Mouse (Mus musculus): ENCODE measurements around the gene Syce3.

The Syce3 gene

DNA sequence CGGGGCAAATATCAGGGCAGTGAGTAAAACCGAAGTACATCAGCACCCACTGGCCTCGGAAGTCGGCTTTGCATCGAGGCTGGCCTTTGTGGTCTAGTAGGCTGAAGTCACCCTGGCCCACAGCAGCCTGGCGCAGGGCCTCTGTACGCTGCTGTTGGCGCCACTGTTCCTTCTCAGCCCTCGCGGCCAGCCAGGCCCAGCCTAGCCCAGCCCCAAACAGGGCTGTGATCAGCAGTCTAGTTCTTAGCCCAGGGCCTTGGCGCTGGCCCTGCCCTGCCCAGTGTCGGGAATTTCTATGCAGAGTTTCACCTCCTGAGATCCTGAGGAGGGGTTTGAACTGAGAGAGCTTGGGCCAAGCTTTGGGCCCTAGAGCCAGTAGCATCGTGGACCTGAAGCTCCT is 38.2 kb downstream of the Syce3 start:
- no peak for DNase-seq

GRCm38 (mm10) chr15:89365141-89365551 is 45.2 kb downstream of the Syce3 start:
- DNase-seq: no peak

- no peak for DNase-seq
Measured at GRCm38 (mm10) chr15:89363051-89363450, 47.3 kb downstream of the Syce3 start.

- DNase-seq: no peak
Measured at GRCm38 (mm10) chr15:89358784-89359183, 51.5 kb downstream of the Syce3 start.

- DNase-seq: peak; percentile 94
Measured at GRCm38 (mm10) chr15:89356372-89356771, 53.9 kb downstream of the Syce3 start.

GRCm38 (mm10) chr15:89355241-89356187 is 54.8 kb downstream of the Syce3 start, which contains the start of the genes Lmf2 and Ncaph2:
Gene Lmf2, minus strand, starts transcription at chr15:89355659.
Gene Ncaph2, plus strand, starts transcription at chr15:89355719.
- peak; percentile 98 for DNase-seq

- peak; percentile 22 for DNase-seq
Measured at GRCm38 (mm10) chr15:89354455-89354854, 55.8 kb downstream of the Syce3 start.

DNA sequence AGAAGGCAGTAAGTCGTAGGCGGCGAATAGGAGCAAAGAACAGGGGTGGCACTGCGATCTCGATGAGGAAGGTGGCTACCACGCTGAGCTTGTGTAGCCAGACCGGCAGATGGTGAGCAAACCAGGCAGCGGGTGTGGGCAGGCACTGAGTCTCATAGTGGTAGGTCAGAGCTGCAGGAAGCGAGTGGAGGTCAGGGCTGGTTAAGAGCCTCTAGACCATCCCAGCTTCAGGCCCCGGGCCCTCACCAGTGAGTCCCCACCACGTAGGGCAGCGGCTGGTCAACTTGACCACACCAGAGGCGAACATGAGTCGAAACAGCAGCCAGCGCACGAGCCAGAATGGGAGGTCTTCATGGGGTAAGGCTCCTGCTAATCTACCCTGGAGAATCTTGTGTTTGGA is 56.5 kb downstream of the Syce3 start:
- DNase-seq: no peak

- DNase-seq: no peak
Measured at GRCm38 (mm10) chr15:89352795-89353194, 57.5 kb downstream of the Syce3 start.

DNA sequence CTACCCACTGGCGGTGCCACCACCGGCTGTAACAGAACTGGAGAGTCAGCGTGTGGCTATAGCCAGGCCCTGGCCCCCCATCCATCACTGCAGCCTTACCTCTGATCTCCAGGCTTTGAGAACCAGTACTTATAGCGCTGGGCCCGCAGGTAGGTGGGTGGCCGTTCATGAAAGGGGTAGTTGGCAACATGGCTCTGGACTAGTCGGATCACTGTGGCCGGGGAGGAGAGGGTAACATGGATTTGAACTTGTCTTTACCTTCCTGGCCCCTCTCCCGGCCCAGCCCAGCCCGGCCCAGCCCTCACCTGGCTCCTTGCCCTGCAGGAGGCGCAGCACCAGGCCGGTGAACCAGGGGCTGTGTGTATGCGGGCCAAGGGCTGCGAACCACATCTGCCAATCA is 58.2 kb downstream of the Syce3 start:
- no peak for DNase-seq

DNA sequence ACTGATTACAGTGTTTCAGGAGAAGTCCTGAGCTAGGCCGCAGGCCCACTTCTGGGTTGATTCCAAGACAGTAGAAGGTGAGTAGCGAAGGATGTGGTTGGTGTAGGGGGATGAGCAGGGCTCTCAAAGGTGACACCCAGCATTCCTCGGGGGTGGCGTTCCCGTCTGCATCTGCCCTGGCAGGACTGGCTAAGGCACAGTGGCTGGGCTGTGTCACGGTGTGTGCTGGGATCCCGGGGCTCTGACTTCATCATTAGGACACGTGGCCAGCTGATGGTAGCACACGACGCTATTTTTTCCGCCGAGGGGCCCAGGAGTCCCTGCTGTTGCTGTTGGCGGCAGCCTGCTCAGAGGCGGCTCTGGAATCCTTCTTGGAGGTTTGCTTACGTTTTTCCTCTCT is 59.0 kb downstream of the Syce3 start:
- DNase-seq: no peak

GRCm38 (mm10) chr15:89350447-89350846 is 59.9 kb downstream of the Syce3 start:
- DNase-seq: no peak

DNA sequence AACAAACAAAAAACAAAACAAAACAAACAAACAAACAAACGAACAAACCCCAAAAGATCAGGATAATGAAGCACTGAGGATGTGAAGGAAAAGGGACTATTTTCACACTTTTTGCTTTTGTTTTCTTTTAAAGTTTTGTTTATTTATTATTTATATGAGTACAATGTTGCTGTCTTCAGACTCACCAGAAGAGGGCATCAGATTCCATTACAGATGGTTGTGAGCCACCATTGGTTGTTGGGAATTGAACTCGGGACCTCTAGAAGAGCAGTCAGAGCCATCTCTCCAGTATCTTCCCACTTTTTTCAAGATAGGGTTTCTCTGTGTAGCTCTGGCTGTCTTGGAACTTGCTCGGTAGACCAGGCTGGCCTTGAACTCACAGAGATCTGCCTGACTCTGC is 67.0 kb downstream of the Syce3 start:
- no peak for DNase-seq

GRCm38 (mm10) chr15:89341678-89342077 is 68.6 kb downstream of the Syce3 start:
- no peak for DNase-seq
